Mouse (Mus musculus) kidney, embryonic 14.5 days (tissue): Measurements from ENCODE around the gene Ddhd1. TPM values are rescaled to one million over a fixed set of nuclear protein-coding genes. Genes with fewer than 3 reads are reported as not detected.

Experiments
- ATAC-seq: fragments of 200-750 bp; cut with Nextera tagmentation; 2 replicates; pipeline ENCODE4 v1.8.0; 2017; ENCODE audit warnings: moderate number of reproducible peaks, mild to moderate bottlenecking, moderate TSS enrichment, moderate library complexity; ENCODE audit not compliant: low FRiP score, low TSS enrichment
- H3K27ac ChIP-seq: fragments of 300-500 bp; sonication (generic); 2 replicates; pipeline ENCODE4 v1.5.1; 2014; ENCODE audit warnings: low read depth, mild to moderate bottlenecking, low read length, moderate library complexity, mixed read lengths
- H3K27me3 ChIP-seq: fragments of 300-500 bp; sonication (generic); 2 replicates; pipeline ENCODE4 v1.6.1; 2014; ENCODE audit warnings: mild to moderate bottlenecking, low read length; ENCODE audit not compliant: control insufficient read depth, insufficient read depth
- H3K36me3 ChIP-seq: fragments of 300-500 bp; sonication (generic); 2 replicates; pipeline ENCODE4 v1.6.1; 2014; ENCODE audit warnings: low read length, mixed read lengths; ENCODE audit not compliant: control insufficient read depth, insufficient read depth
- H3K4me1 ChIP-seq: fragments of 300-500 bp; sonication (generic); 2 replicates; pipeline ENCODE4 v1.6.1; 2014; ENCODE audit warnings: low read length, mixed read lengths; ENCODE audit not compliant: control insufficient read depth, insufficient read depth
- H3K4me2 ChIP-seq: fragments of 300-500 bp; sonication (generic); replicated peaks from 2 replicates; pipeline ENCODE4 v1.6.1; 2014; ENCODE audit warnings: low read depth, mild to moderate bottlenecking, low read length
- H3K4me3 ChIP-seq: fragments of 300-500 bp; sonication (generic); 2 replicates; pipeline ENCODE4 v1.5.1; 2014; ENCODE audit warnings: mild to moderate bottlenecking, low read length
- H3K9ac ChIP-seq: fragments of 300-500 bp; sonication (generic); 2 replicates; pipeline ENCODE4 v1.6.1; 2014; ENCODE audit warnings: low read depth, mild to moderate bottlenecking, low read length, moderate library complexity
- H3K9me3 ChIP-seq: fragments of 300-500 bp; sonication (generic); 2 replicates; pipeline ENCODE4 v1.6.1; 2016; ENCODE audit warnings: low read length; ENCODE audit not compliant: control insufficient read depth
- WGBS: fragments of 180-500 bp; shearing (Covaris S2); extraction: QIAGEN DNeasy Blood & Tissue Kit; methylation state at CpG from one replicate; pipeline ENCODE4 v1.1.7; 2014; 5-methylcytosine and 5-hydroxymethylcytosine counted together
- polyA plus RNA-seq: library from polyadenylated mRNA; unstranded; fragments of >200 nt; fragmentation: Nextera tagmentation; extraction: Ambion mirVana; gene quantifications from 2 replicates; pipeline ENCODE4 v1.2.1, GENCODE M21; 2014

The Ddhd1 gene
- polyA plus RNA-seq, 1 experiment from 2014 or later, result 10.0 TPM

GRCm38 (mm10) chr14:45638717-45639116, 19.2 kb downstream of the Ddhd1 start:
- Histone ChIP-seq H3K27ac (no peak overlapping the region), H3K27me3 (no peaks in the 10 kb centered on the region), H3K9ac (no peak overlapping the region), H3K4me1 (no peaks in the 10 kb centered on the region), H3K4me3 (no peak overlapping the region), H3K9me3 (no peaks in the 10 kb centered on the region), H3K4me2 (no peak overlapping the region), H3K36me3 (no peaks in the 10 kb centered on the region)
- 74% methylated on average over 5 of the region's 5 CpGs for WGBS
- ATAC-seq, result no peak

- Histone ChIP-seq H3K27me3 (no peaks in the 10 kb centered on the region), H3K4me1 (no peaks in the 10 kb centered on the region), H3K4me3 (no peak overlapping the region), H3K36me3 (no peaks in the 10 kb centered on the region), H3K4me2 (no peak overlapping the region), H3K9me3 (no peaks in the 10 kb centered on the region), H3K27ac (no peak overlapping the region), H3K9ac (no peak overlapping the region)
- ATAC-seq, result no peak
- 95% methylated on average over 1 of the region's 1 CpGs for WGBS
Measured at GRCm38 (mm10) chr14:45635496-45635895, 22.4 kb downstream of the Ddhd1 start.

- 79% methylated on average over 4 of the region's 4 CpGs for WGBS
- H3K4me3 ChIP-seq, result no peak overlapping the region
- no peak overlapping the region for H3K27ac ChIP-seq
- no peaks in the 10 kb centered on the region for H3K9me3 ChIP-seq
- H3K27me3 ChIP-seq, result no peaks in the 10 kb centered on the region
- H3K36me3 ChIP-seq, result no peaks in the 10 kb centered on the region
- no peak for ATAC-seq
- no peak overlapping the region for H3K9ac ChIP-seq
- no peaks in the 10 kb centered on the region for H3K4me1 ChIP-seq
- no peak overlapping the region for H3K4me2 ChIP-seq
Measured at GRCm38 (mm10) chr14:45632756-45633537, 25.0 kb downstream of the Ddhd1 start.

GRCm38 (mm10) chr14:45630544-45630943, 27.4 kb downstream of the Ddhd1 start:
- no peak overlapping the region for H3K9ac ChIP-seq
- ATAC-seq, result no peak
- no peaks in the 10 kb centered on the region for H3K4me1 ChIP-seq
- no peaks in the 10 kb centered on the region for H3K27me3 ChIP-seq
- no peak overlapping the region for H3K4me3 ChIP-seq
- WGBS, result 91% methylated on average over 5 of the region's 5 CpGs
- no peak overlapping the region for H3K27ac ChIP-seq
- no peak overlapping the region for H3K4me2 ChIP-seq
- H3K9me3 ChIP-seq, result no peaks in the 10 kb centered on the region
- H3K36me3 ChIP-seq, result no peaks in the 10 kb centered on the region

- Histone ChIP-seq H3K4me1 (no peaks in the 10 kb centered on the region), H3K36me3 (no peaks in the 10 kb centered on the region), H3K4me3 (no peak overlapping the region), H3K9ac (no peak overlapping the region), H3K9me3 (no peaks in the 10 kb centered on the region), H3K4me2 (no peak overlapping the region), H3K27me3 (no peaks in the 10 kb centered on the region), H3K27ac (no peak overlapping the region)
- WGBS, result 74% methylated on average over 1 of the region's 1 CpGs
- ATAC-seq, result no peak
Measured at GRCm38 (mm10) chr14:45629938-45630337, 28.0 kb downstream of the Ddhd1 start.

GRCm38 (mm10) chr14:45618351-45618750, 39.6 kb downstream of the Ddhd1 start:
- Histone ChIP-seq H3K27ac (no peak overlapping the region), H3K36me3 (peaks cover 11% of the 10 kb centered on the region; the same call in 1 of the 2 replicates), H3K4me3 (no peak overlapping the region), H3K4me2 (no peak overlapping the region), H3K27me3 (no peaks in the 10 kb centered on the region), H3K9ac (no peak overlapping the region), H3K9me3 (no peaks in the 10 kb centered on the region), H3K4me1 (no peaks in the 10 kb centered on the region)
- ATAC-seq, result peak; percentile 49; the same call in 1 of the 2 replicates
- WGBS, result 45% methylated on average over 6 of the region's 6 CpGs

GRCm38 (mm10) chr14:45616526-45616925, 41.4 kb downstream of the Ddhd1 start:
- no peaks in the 10 kb centered on the region for H3K27me3 ChIP-seq
- 93% methylated on average over 5 of the region's 5 CpGs for WGBS
- H3K9me3 ChIP-seq, result no peaks in the 10 kb centered on the region
- H3K36me3 ChIP-seq, result peaks cover 11% of the 10 kb centered on the region; the same call in 1 of the 2 replicates
- no peak for ATAC-seq
- no peaks in the 10 kb centered on the region for H3K4me1 ChIP-seq
- H3K4me2 ChIP-seq, result no peak overlapping the region
- no peak overlapping the region for H3K27ac ChIP-seq
- H3K4me3 ChIP-seq, result no peak overlapping the region
- H3K9ac ChIP-seq, result no peak overlapping the region

- Histone ChIP-seq H3K36me3 (peaks cover 11% of the 10 kb centered on the region; the same call in 1 of the 2 replicates), H3K9ac (no peak overlapping the region), H3K4me2 (no peak overlapping the region), H3K27me3 (no peaks in the 10 kb centered on the region), H3K4me3 (no peak overlapping the region), H3K9me3 (no peaks in the 10 kb centered on the region), H3K4me1 (no peaks in the 10 kb centered on the region), H3K27ac (no peak overlapping the region)
- WGBS, result 90% methylated on average over 2 of the region's 2 CpGs
- no peak for ATAC-seq
Measured at GRCm38 (mm10) chr14:45615776-45616175, 42.2 kb downstream of the Ddhd1 start.

- Histone ChIP-seq H3K36me3 (peaks cover 15% of the 10 kb centered on the region; the same call in 1 of the 2 replicates), H3K9ac (no peak overlapping the region), H3K9me3 (no peaks in the 10 kb centered on the region), H3K27ac (no peak overlapping the region), H3K27me3 (no peaks in the 10 kb centered on the region), H3K4me2 (no peak overlapping the region), H3K4me1 (no peaks in the 10 kb centered on the region), H3K4me3 (no peak overlapping the region)
- ATAC-seq, result no peak
- 53% methylated on average over 4 of the region's 4 CpGs for WGBS
Measured at GRCm38 (mm10) chr14:45614822-45615221, 43.1 kb downstream of the Ddhd1 start.
